8 mouse cellular contexts compared by ENCODE assay signal in the genomic region with DNA sequence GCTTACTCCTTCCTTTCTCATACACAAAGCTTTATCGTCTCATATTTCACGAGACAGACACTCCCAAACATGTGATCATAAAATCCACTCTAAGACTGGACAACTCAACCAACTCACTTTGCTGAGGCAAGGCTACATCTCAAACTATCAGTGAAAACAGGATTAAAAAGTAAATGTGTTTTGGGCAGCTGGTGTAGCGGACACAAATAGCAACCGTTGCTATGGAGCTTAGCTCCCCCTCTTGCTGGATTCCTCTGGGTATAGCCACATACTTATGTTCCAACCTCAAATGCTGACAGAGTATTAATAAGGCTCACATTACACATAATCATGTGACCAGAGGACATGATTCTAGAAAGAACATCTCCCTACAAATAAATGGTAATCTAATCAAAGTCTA. TPM values are rescaled to one million over a fixed set of nuclear protein-coding genes. Genes with fewer than 3 reads are reported as not detected.
DNase-seq lines count a peak whose midpoint lies in the region; ATAC-seq and TF ChIP-seq lines count a peak whose summit lies in the region.

No protein-coding gene starts in this region.

- peak overlapping the region; percentile 53 for H3K4me2 ChIP-seq in heart, embryonic 15.5 days
- no peak overlapping the region for H3K4me2 ChIP-seq in lung, postnatal 0 days (replicated peaks; ENCODE audit: low read depth, low read length)

- no peaks in the 10 kb centered on the region for H3K27me3 ChIP-seq in heart, embryonic 15.5 days
- H3K27me3 ChIP-seq in lung, postnatal 0 days (replicated peaks; ENCODE audit: insufficient read depth, low read length) = no peaks in the 10 kb centered on the region

- peak; percentile 65 for DNase-seq in gastrocnemius, adult 18-20 months (ENCODE audit: low spot score)
- DNase-seq in gastrocnemius, postnatal 10 days = no peak
- DNase-seq in lung, postnatal 0 days (ENCODE audit: low spot score) = peak; percentile 93
- no peak for DNase-seq in cerebellum, adult 9-11 months
- no peak for DNase-seq in kidney, postnatal 10 days
- DNase-seq in thymus, postnatal 10 days (ENCODE audit: low spot score in 2 of 2) = no peak

- H3K36me3 ChIP-seq in heart, embryonic 15.5 days = peaks cover 27% of the 10 kb centered on the region
- peaks cover 15% of the 10 kb centered on the region for H3K36me3 ChIP-seq in lung, postnatal 0 days (ENCODE audit: insufficient read depth, low read length)

- TF ChIP-seq EP300 in lung, postnatal 0 days (IDR thresholded peaks at IDR 0.05) = peak; percentile 49; the same call in 1 of the 2 replicates

- ATAC-seq in common myeloid progenitor, adult 5-6 weeks (replicated peaks; ENCODE audit: low read depth, poor library complexity, severe bottlenecking) = peak; percentile 47; the same call in 1 of the 2 replicates
- peak; percentile 81 for ATAC-seq in heart, embryonic 15.5 days (replicated peaks; ENCODE audit: insufficient number of reproducible peaks, insufficient read depth, low FRiP score, low read depth)
- ATAC-seq in lung, postnatal 0 days = peak; percentile 97

- no peak overlapping the region for H3K9ac ChIP-seq in heart, embryonic 15.5 days
- H3K9ac ChIP-seq in lung, postnatal 0 days (replicated peaks; ENCODE audit: low read depth) = no peak overlapping the region

- no peak for TF ChIP-seq CTCF in lung, postnatal 0 days (IDR thresholded peaks at IDR 0.05)

- peak overlapping the region; percentile 60 for H3K27ac ChIP-seq in heart, embryonic 15.5 days
- 0 out of 2 replicates have a peak overlapping the region, but pooled peaks have one; percentile 16 for H3K27ac ChIP-seq in lung, postnatal 0 days (ENCODE audit: low read length)

- 24% methylated on average over 4 of the region's 4 CpGs for WGBS in heart, embryonic 15.5 days
- WGBS in lung, postnatal 0 days = 37% methylated on average over 4 of the region's 4 CpGs

- H3K4me1 ChIP-seq in heart, embryonic 15.5 days (replicated peaks) = peaks cover 15% of the 10 kb centered on the region
- peaks cover 2% of the 10 kb centered on the region; the same call in 1 of the 2 replicates for H3K4me1 ChIP-seq in lung, postnatal 0 days (ENCODE audit: insufficient read depth, low read depth, low read length)

- H3K4me3 ChIP-seq in heart, embryonic 15.5 days = peak overlapping the region; percentile 30
- no peak overlapping the region for H3K4me3 ChIP-seq in lung, postnatal 0 days (ENCODE audit: low read depth, low read length)

- H3K9me3 ChIP-seq in heart, embryonic 15.5 days (replicated peaks) = no peaks in the 10 kb centered on the region
- no peaks in the 10 kb centered on the region for H3K9me3 ChIP-seq in lung, postnatal 0 days (ENCODE audit: low read length)

RNA-seq across cellular contexts. Expression of a gene that starts 29.9 kb away (rescaled TPM):
- total RNA-seq in gastrocnemius, adult 18-20 months (2021) = 100 to 1,000 TPM; 255 to 285 TPM
- total RNA-seq in gastrocnemius, postnatal 10 days (2021) = 100 to 1,000 TPM; 245 to 257 TPM
- 6.0 and 6.6 TPM in 2 replicates for total RNA-seq in common myeloid progenitor, adult 5-6 weeks (2017)
- polyA plus RNA-seq in heart, embryonic 15.5 days (2015; fragmentation: Nextera tagmentation; extraction: Ambion mirVana) = 39.4 and 42.8 TPM in 2 replicates
- polyA plus RNA-seq in lung, postnatal 0 days (2015; fragmentation: Nextera tagmentation; extraction: Ambion mirVana) = 35.6 and 36.7 TPM in 2 replicates

Comparison
In these comparisons a context has a peak if more than half of its experiments do, and no peak if none do; other contexts are left out.
1. DNase-seq: peak in gastrocnemius, adult 18-20 months (single experiment) and lung, postnatal 0 days (single experiment); none in gastrocnemius, postnatal 10 days (single experiment), cerebellum, adult 9-11 months (single experiment), kidney, postnatal 10 days (single experiment) and thymus, postnatal 10 days (0 of 2).
2. ATAC-seq: peak in every context shown above with its lines; median percentile 97 in lung, postnatal 0 days; 81 in heart, embryonic 15.5 days; 47 in common myeloid progenitor, adult 5-6 weeks.
3. RNA of a gene that starts 29.9 kb away (total RNA-seq): 255 to 285 TPM in gastrocnemius, adult 18-20 months and 245 to 257 TPM in gastrocnemius, postnatal 10 days; 6.0 to 6.6 TPM in common myeloid progenitor, adult 5-6 weeks; every median in the first group is over 10 times any median in the second.